Mouse (Mus musculus): ENCODE results near the gene Mrap.

Gene Mrap

GRCm38 (mm10) chr16:90738092-90738956 lies at the start of gene Mrap:
Gene Mrap (plus strand): TSS chr16:90738207.
- DNase-seq (ENCODE audit: low spot score in 2 of 2) = no peak

- DNase-seq (ENCODE audit: low spot score in 2 of 2) = peak; percentile 30 to 48
These were observed 45.2 kb upstream of the Mrap start for GRCm38 (mm10) chr16:90692704-90693385.

- DNase-seq (ENCODE audit: low spot score in 2 of 2) = no peak
These were observed 44.4 kb upstream of the Mrap start for GRCm38 (mm10) chr16:90693625-90694024.

- no peak for DNase-seq (ENCODE audit: low spot score in 2 of 2)
These were observed 43.3 kb upstream of the Mrap start for GRCm38 (mm10) chr16:90694719-90695118.

GRCm38 (mm10) chr16:90695121-90695520 lies 42.9 kb upstream of the Mrap start:
- no peak for DNase-seq (ENCODE audit: low spot score in 2 of 2)

GRCm38 (mm10) chr16:90696306-90696705 lies 41.7 kb upstream of the Mrap start:
- DNase-seq (ENCODE audit: low spot score in 2 of 2) = no peak

GRCm38 (mm10) chr16:90699390-90699789 lies 38.6 kb upstream of the Mrap start:
- DNase-seq (ENCODE audit: low spot score in 2 of 2) = no peak

- DNase-seq (ENCODE audit: low spot score in 2 of 2) = no peak
These were observed 36.5 kb upstream of the Mrap start for GRCm38 (mm10) chr16:90701541-90701940.

- no peak for DNase-seq (ENCODE audit: low spot score in 2 of 2)
These were observed 34.4 kb upstream of the Mrap start for GRCm38 (mm10) chr16:90703646-90704045.

- no peak for DNase-seq (ENCODE audit: low spot score in 2 of 2)
These were observed 33.7 kb upstream of the Mrap start for GRCm38 (mm10) chr16:90704161-90704825.

GRCm38 (mm10) chr16:90706279-90706678 lies 31.7 kb upstream of the Mrap start:
- no peak for DNase-seq (ENCODE audit: low spot score in 2 of 2)

- DNase-seq (ENCODE audit: low spot score in 2 of 2) = peak; percentile 83 to 89
These were observed 28.2 kb upstream of the Mrap start for GRCm38 (mm10) chr16:90709711-90710289.

GRCm38 (mm10) chr16:90710313-90710712 lies 27.7 kb upstream of the Mrap start:
- no peak for DNase-seq (ENCODE audit: low spot score in 2 of 2)

GRCm38 (mm10) chr16:90724051-90724450 lies 14.0 kb upstream of the Mrap start:
- no peak for DNase-seq (ENCODE audit: low spot score in 2 of 2)

- no peak for DNase-seq (ENCODE audit: low spot score in 2 of 2)
These were observed 11.3 kb upstream of the Mrap start for GRCm38 (mm10) chr16:90726600-90727227.

- DNase-seq (ENCODE audit: low spot score in 2 of 2) = peak; percentile 95 to 96
These were observed 10.5 kb upstream of the Mrap start, which contains the start of gene Mis18a for GRCm38 (mm10) chr16:90727233-90728115. Gene Mis18a (minus strand): TSS chr16:90727404.

GRCm38 (mm10) chr16:90735611-90736010 lies 2.4 kb upstream of the Mrap start:
- no peak for DNase-seq (ENCODE audit: low spot score in 2 of 2)

GRCm38 (mm10) chr16:90736672-90737270 lies 1.2 kb upstream of the Mrap start:
- DNase-seq (ENCODE audit: low spot score in 2 of 2) = no peak

GRCm38 (mm10) chr16:90747143-90747542 lies 9.1 kb downstream of the Mrap start:
- peak; percentile 14 to 28 for DNase-seq (ENCODE audit: low spot score in 2 of 2)

- no peak for DNase-seq (ENCODE audit: low spot score in 2 of 2)
These were observed 10.2 kb downstream of the Mrap start for GRCm38 (mm10) chr16:90748169-90748568.

Measured in right cerebral cortex, adult 2 months (tissue).